Mouse (Mus musculus) lung, embryonic 14.5 days (tissue): ENCODE results near the gene Gtpbp10. TPM values are rescaled to one million over a fixed set of nuclear protein-coding genes. Genes with fewer than 3 reads are reported as not detected.

ENCODE experiments used
- ATAC-seq: fragments of 200-750 bp; cut with Nextera tagmentation; 2 replicates; pipeline ENCODE4 v1.8.0; 2017; ENCODE audit warnings: mild to moderate bottlenecking, moderate TSS enrichment, moderate library complexity; ENCODE audit not compliant: insufficient read depth
- DNase-seq: peaks from one replicate; pipeline ENCODE4 v3.0.0-alpha.2; 2015
- H3K27ac ChIP-seq: fragments of 300-500 bp; sonication (generic); 2 replicates; pipeline ENCODE4 v1.5.1; 2014; ENCODE audit warnings: low read depth, mild to moderate bottlenecking, moderate library complexity
- H3K27me3 ChIP-seq: fragments of 300-500 bp; sonication (generic); 2 replicates; pipeline ENCODE4 v1.6.1; 2014; ENCODE audit warnings: low read length, control low read depth; ENCODE audit not compliant: insufficient read depth
- H3K36me3 ChIP-seq: fragments of 300-500 bp; sonication (generic); 2 replicates; pipeline ENCODE4 v1.6.1; 2014; ENCODE audit warnings: control low read depth; ENCODE audit not compliant: insufficient read depth
- H3K4me1 ChIP-seq: fragments of 300-500 bp; sonication (generic); 2 replicates; pipeline ENCODE4 v1.6.1; 2014; ENCODE audit warnings: antibody characterized with exemption, control low read depth; ENCODE audit not compliant: insufficient read depth
- H3K4me2 ChIP-seq: fragments of 300-500 bp; sonication (generic); 2 replicates; pipeline ENCODE4 v1.6.1; 2014; ENCODE audit warnings: mild to moderate bottlenecking
- H3K4me3 ChIP-seq: fragments of 300-500 bp; sonication (generic); 2 replicates; pipeline ENCODE4 v1.5.1; 2014; ENCODE audit warnings: low read depth, low read length
- H3K9ac ChIP-seq: fragments of 300-500 bp; sonication (generic); 2 replicates; pipeline ENCODE4 v1.6.1; 2014
- H3K9me3 ChIP-seq: fragments of 300-500 bp; sonication (generic); 2 replicates; pipeline ENCODE4 v1.6.1; 2016; ENCODE audit warnings: low read depth, low read length, control low read depth
- CTCF ChIP-seq: IDR thresholded peaks from 2 replicates; pipeline ENCODE4 v1.5.1; 2016; ENCODE audit warnings: antibody characterized with exemption, low read depth
- WGBS: fragments of 180-500 bp; shearing (Covaris S2); extraction: QIAGEN DNeasy Blood & Tissue Kit; methylation state at CpG from one replicate; pipeline ENCODE4 v1.1.7; 2014; 5-methylcytosine and 5-hydroxymethylcytosine counted together
- polyA plus RNA-seq: library from polyadenylated mRNA; unstranded; fragments of >200 nt; fragmentation: Nextera tagmentation; extraction: Ambion mirVana; gene quantifications from 2 replicates; pipeline ENCODE4 v1.2.1, GENCODE M21; 2014

The Gtpbp10 gene
- polyA plus RNA-seq, 1 experiment from 2014 or later: 33.7 TPM

GRCm38 (mm10) chr5:5496393-5496792, 62.9 kb downstream of the Gtpbp10 start:
- Histone ChIP-seq H3K9me3 (no peaks in the 10 kb centered on the region), H3K9ac (no peak overlapping the region), H3K36me3 (no peaks in the 10 kb centered on the region), H3K27ac (no peak overlapping the region), H3K27me3 (no peaks in the 10 kb centered on the region), H3K4me3 (no peak overlapping the region), H3K4me1 (no peaks in the 10 kb centered on the region), H3K4me2 (no peak overlapping the region)
- 68% methylated on average over 3 of the region's 3 CpGs for WGBS
- ATAC-seq (no peak), DNase-seq (no peak)
- no peak for TF ChIP-seq CTCF

GRCm38 (mm10) chr5:5495042-5495441, 64.3 kb downstream of the Gtpbp10 start:
- no peak for TF ChIP-seq CTCF
- DNase-seq (no peak), ATAC-seq (no peak)
- WGBS: 84% methylated on average over 4 of the region's 4 CpGs
- H3K4me2 ChIP-seq: no peak overlapping the region
- H3K36me3 ChIP-seq: no peaks in the 10 kb centered on the region
- H3K27ac ChIP-seq: no peak overlapping the region
- H3K9ac ChIP-seq: no peak overlapping the region
- H3K4me1 ChIP-seq: no peaks in the 10 kb centered on the region
- H3K27me3 ChIP-seq: no peaks in the 10 kb centered on the region
- H3K9me3 ChIP-seq: no peaks in the 10 kb centered on the region
- H3K4me3 ChIP-seq: no peak overlapping the region

DNA sequence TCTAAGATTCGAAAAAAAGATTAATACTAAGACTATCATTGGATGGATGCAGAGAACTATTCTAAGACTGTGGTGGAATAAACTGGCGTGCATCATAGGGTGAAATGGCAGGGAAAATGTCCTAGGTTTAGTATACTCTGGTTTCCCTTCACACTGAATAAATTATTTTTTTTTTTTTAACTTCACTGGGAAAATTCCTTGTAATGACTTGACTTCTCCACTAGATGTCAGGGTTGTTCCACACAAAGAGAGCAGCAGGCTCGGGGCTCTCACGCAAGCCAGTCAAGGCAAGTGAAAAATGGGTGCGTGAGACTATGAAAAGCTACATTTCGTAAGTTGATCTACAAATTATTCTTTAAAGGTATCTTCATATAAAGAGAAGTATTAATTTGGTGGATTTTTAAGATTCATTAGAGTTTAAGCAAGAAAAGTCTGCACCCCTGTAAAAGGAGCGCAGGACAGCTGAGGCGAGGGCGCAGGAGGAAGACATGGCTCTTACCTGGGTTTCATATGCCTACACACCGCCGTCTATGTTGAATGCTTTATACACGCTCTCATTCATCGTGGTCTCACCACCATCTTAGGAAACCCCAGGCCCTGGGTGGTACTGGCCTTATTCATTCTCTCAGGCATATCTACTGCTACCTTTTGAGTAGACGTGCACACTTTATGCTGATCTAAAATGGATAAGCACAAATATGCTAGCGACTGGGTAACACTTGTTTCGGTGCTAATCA, 64.9 kb downstream of the Gtpbp10 start:
- H3K4me2 ChIP-seq: no peak overlapping the region; the same call in 1 of the 2 replicates
- H3K4me3 ChIP-seq: no peak overlapping the region
- ATAC-seq (peak; percentile 65; the same call in 1 of the 2 replicates), DNase-seq (peak; percentile 78)
- H3K27me3 ChIP-seq: no peaks in the 10 kb centered on the region
- H3K27ac ChIP-seq: no peak overlapping the region
- no peaks in the 10 kb centered on the region for H3K36me3 ChIP-seq
- no peaks in the 10 kb centered on the region for H3K4me1 ChIP-seq
- WGBS: 36% methylated on average over 16 of the region's 16 CpGs
- H3K9me3 ChIP-seq: no peaks in the 10 kb centered on the region
- no peak overlapping the region for H3K9ac ChIP-seq
- peak; percentile 82 for TF ChIP-seq CTCF

- Histone ChIP-seq H3K9me3 (no peaks in the 10 kb centered on the region), H3K4me3 (no peak overlapping the region), H3K27me3 (no peaks in the 10 kb centered on the region), H3K4me1 (no peaks in the 10 kb centered on the region), H3K4me2 (no peak overlapping the region), H3K27ac (no peak overlapping the region), H3K36me3 (no peaks in the 10 kb centered on the region), H3K9ac (no peak overlapping the region)
- WGBS: 94% methylated on average over 4 of the region's 4 CpGs
- ATAC-seq (no peak), DNase-seq (no peak)
- TF ChIP-seq CTCF: no peak; the same call in 1 of the 2 replicates
These were observed 67.2 kb downstream of the Gtpbp10 start for GRCm38 (mm10) chr5:5492163-5492562.

Other genes with a start within 250 kb of the Gtpbp10 start
- 37.7 and 37.8 TPM in 2 replicates for gene Cdk14, start 139.2 kb downstream of the Gtpbp10 start, polyA plus RNA-seq
- not detected in 2 replicates for gene 1700015F17Rik, start 80.4 kb downstream of the Gtpbp10 start, polyA plus RNA-seq
- 17.6 and 17.9 TPM in 2 replicates for gene Cldn12, start 44.6 kb downstream of the Gtpbp10 start, polyA plus RNA-seq
- 0.24 and 0.80 TPM in 2 replicates for gene Gm8773, start 14.3 kb upstream of the Gtpbp10 start, polyA plus RNA-seq
- 3.1 and 4.3 TPM in 2 replicates for gene Cfap69, start 104.7 kb upstream of the Gtpbp10 start, polyA plus RNA-seq
- 5.4 TPM in 2 replicates for gene Steap2, start 135.0 kb upstream of the Gtpbp10 start, polyA plus RNA-seq
- gene Steap1, start 189.8 kb upstream of the Gtpbp10 start, polyA plus RNA-seq: 2.2 and 2.8 TPM in 2 replicates